Mouse (Mus musculus) cerebellum, adult 18-20 months (tissue): ENCODE measurements around the gene Kl.

Experiments used
- DNase-seq, 2 experiments: peaks; one replicate each; pipeline ENCODE4 v3.0.0; 2021

Gene Kl

GRCm38 (mm10) chr5:150967925-150968324 lies 15.5 kb downstream of the Kl start:
- no peak for DNase-seq

- DNase-seq, result no peak
Measured at GRCm38 (mm10) chr5:150970551-150970950, 18.1 kb downstream of the Kl start.

- no peak for DNase-seq
Measured at GRCm38 (mm10) chr5:150971126-150971525, 18.7 kb downstream of the Kl start.

GRCm38 (mm10) chr5:150974226-150974625 lies 21.8 kb downstream of the Kl start:
- no peak for DNase-seq

GRCm38 (mm10) chr5:150977383-150977958 lies 25.1 kb downstream of the Kl start:
- no peak for DNase-seq

GRCm38 (mm10) chr5:150979341-150980136 lies 27.1 kb downstream of the Kl start:
- DNase-seq, result no peak

GRCm38 (mm10) chr5:150982082-150982481 lies 29.7 kb downstream of the Kl start:
- no peak for DNase-seq

- DNase-seq, result no peak
Measured at GRCm38 (mm10) chr5:150994096-150994495, 41.7 kb downstream of the Kl start.

GRCm38 (mm10) chr5:150996586-150996985 lies 44.2 kb downstream of the Kl start:
- DNase-seq, result no peak

GRCm38 (mm10) chr5:151001111-151001510 lies 48.7 kb downstream of the Kl start:
- DNase-seq, result no peak

GRCm38 (mm10) chr5:151002051-151002450 lies 49.6 kb downstream of the Kl start:
- DNase-seq, result no peak

GRCm38 (mm10) chr5:151004216-151004755 lies 51.9 kb downstream of the Kl start:
- DNase-seq, result no peak

GRCm38 (mm10) chr5:151018450-151018849 lies 66.0 kb downstream of the Kl start:
- no peak for DNase-seq

- no peak for DNase-seq
Measured at GRCm38 (mm10) chr5:151018959-151019358, 66.6 kb downstream of the Kl start.

GRCm38 (mm10) chr5:151020031-151020820 lies 67.8 kb downstream of the Kl start:
- no peak for DNase-seq

GRCm38 (mm10) chr5:151020831-151021230 lies 68.4 kb downstream of the Kl start:
- DNase-seq, result no peak

GRCm38 (mm10) chr5:151022026-151022425 lies 69.6 kb downstream of the Kl start:
- no peak for DNase-seq

- no peak for DNase-seq
Measured at GRCm38 (mm10) chr5:151022939-151023338, 70.5 kb downstream of the Kl start.

GRCm38 (mm10) chr5:151023461-151023860 lies 71.1 kb downstream of the Kl start:
- peak; percentile 74 to 77 for DNase-seq

GRCm38 (mm10) chr5:151024483-151024882 lies 72.1 kb downstream of the Kl start:
- DNase-seq, result no peak

- no peak for DNase-seq
Measured at GRCm38 (mm10) chr5:151026069-151026468, 73.7 kb downstream of the Kl start.

GRCm38 (mm10) chr5:151027171-151027570 lies 74.8 kb downstream of the Kl start:
- peak; percentile 34 to 37 for DNase-seq

GRCm38 (mm10) chr5:151028906-151029305 lies 76.5 kb downstream of the Kl start:
- no peak for DNase-seq
